Mouse (Mus musculus) neural tube, embryonic 14.5 days (tissue): ENCODE results near the gene Hdac9. TPM values are rescaled to one million over a fixed set of nuclear protein-coding genes. Genes with fewer than 3 reads are reported as not detected.

Source experiments
- ATAC-seq: fragments of 200-750 bp; cut with Nextera tagmentation; 2 replicates; pipeline ENCODE4 v1.8.0; 2017; ENCODE audit warnings: low read depth, mild to moderate bottlenecking, moderate TSS enrichment, moderate library complexity
- H3K27ac ChIP-seq: fragments of 300-500 bp; sonication (generic); 2 replicates; pipeline ENCODE4 v1.5.1; 2014; ENCODE audit warnings: low read depth, mild to moderate bottlenecking, control low read depth, low read length, moderate library complexity, mixed read lengths
- H3K27me3 ChIP-seq: fragments of 300-500 bp; sonication (generic); 2 replicates; pipeline ENCODE4 v1.6.1; 2014; ENCODE audit warnings: low read length; ENCODE audit not compliant: control insufficient read depth, insufficient read depth
- H3K36me3 ChIP-seq: fragments of 300-500 bp; sonication (generic); 2 replicates; pipeline ENCODE4 v1.6.1; 2014; ENCODE audit warnings: low read length, mixed read lengths; ENCODE audit not compliant: control insufficient read depth, insufficient read depth
- H3K4me1 ChIP-seq: fragments of 300-500 bp; sonication (generic); 2 replicates; pipeline ENCODE4 v1.6.1; 2014; ENCODE audit warnings: low read length; ENCODE audit not compliant: control insufficient read depth, insufficient read depth
- H3K4me2 ChIP-seq: fragments of 300-500 bp; sonication (generic); 2 replicates; pipeline ENCODE4 v1.6.1; 2014; ENCODE audit warnings: mild to moderate bottlenecking, low read depth, low read length, control low read depth
- H3K4me3 ChIP-seq: fragments of 300-500 bp; sonication (generic); 2 replicates; pipeline ENCODE4 v1.5.1; 2014; ENCODE audit warnings: low read depth, low read length, control low read depth, mixed read lengths
- H3K9ac ChIP-seq: fragments of 300-500 bp; sonication (generic); replicated peaks from 2 replicates; pipeline ENCODE4 v1.6.1; 2014; ENCODE audit warnings: low read depth, mild to moderate bottlenecking, control low read depth, low read length, mixed read lengths
- H3K9me3 ChIP-seq: fragments of 300-500 bp; sonication (generic); 2 replicates; pipeline ENCODE4 v1.6.1; 2016; ENCODE audit warnings: low read length; ENCODE audit not compliant: control insufficient read depth
- WGBS: fragments of 180-500 bp; shearing (Covaris S2); extraction: QIAGEN DNeasy Blood & Tissue Kit; methylation state at CpG from one replicate; pipeline ENCODE4 v1.1.7; 2014; 5-methylcytosine and 5-hydroxymethylcytosine counted together
- polyA plus RNA-seq: library from polyadenylated mRNA; unstranded; fragments of >200 nt; fragmentation: Nextera tagmentation; extraction: Ambion mirVana; gene quantifications from 2 replicates; pipeline ENCODE4 v1.2.1, GENCODE M21; 2014

Hdac9 gene
- polyA plus RNA-seq, 1 experiment from 2014 or later = 14.1 TPM

GRCm38 (mm10) chr12:34888694-34889093, 28.2 kb downstream of the Hdac9 start:
- Histone ChIP-seq H3K27ac (no peak overlapping the region), H3K4me2 (no peak overlapping the region), H3K27me3 (no peaks in the 10 kb centered on the region), H3K4me1 (no peaks in the 10 kb centered on the region), H3K4me3 (no peak overlapping the region), H3K9ac (no peak overlapping the region), H3K36me3 (no peaks in the 10 kb centered on the region), H3K9me3 (no peaks in the 10 kb centered on the region)
- ATAC-seq = no peak
- WGBS = 86% methylated on average over 4 of the region's 4 CpGs

- no peaks in the 10 kb centered on the region for H3K4me1 ChIP-seq
- H3K4me3 ChIP-seq = no peak overlapping the region
- ATAC-seq = no peak
- no peak overlapping the region for H3K9ac ChIP-seq
- H3K9me3 ChIP-seq = no peaks in the 10 kb centered on the region
- H3K36me3 ChIP-seq = no peaks in the 10 kb centered on the region
- no peak overlapping the region for H3K27ac ChIP-seq
- no peak overlapping the region for H3K4me2 ChIP-seq
- 88% methylated on average over 2 of the region's 2 CpGs for WGBS
- H3K27me3 ChIP-seq = no peaks in the 10 kb centered on the region
Measured at GRCm38 (mm10) chr12:34874926-34875325, 42.0 kb downstream of the Hdac9 start.

- Histone ChIP-seq H3K36me3 (no peaks in the 10 kb centered on the region), H3K9me3 (no peaks in the 10 kb centered on the region), H3K4me1 (no peaks in the 10 kb centered on the region), H3K27me3 (no peaks in the 10 kb centered on the region), H3K27ac (no peak overlapping the region), H3K9ac (no peak overlapping the region), H3K4me3 (no peak overlapping the region), H3K4me2 (no peak overlapping the region)
- 44% methylated on average over 7 of the region's 7 CpGs for WGBS
- ATAC-seq = no peak
Measured at GRCm38 (mm10) chr12:34871028-34871427, 45.9 kb downstream of the Hdac9 start.

- WGBS = 48% methylated on average over 4 of the region's 4 CpGs
Measured at GRCm38 (mm10) chr12:34841196-34841595, 75.7 kb downstream of the Hdac9 start.

GRCm38 (mm10) chr12:34837318-34837717, 79.6 kb downstream of the Hdac9 start:
- no peaks in the 10 kb centered on the region for H3K4me1 ChIP-seq
- no peak overlapping the region for H3K9ac ChIP-seq
- no peaks in the 10 kb centered on the region for H3K9me3 ChIP-seq
- ATAC-seq = no peak
- no peaks in the 10 kb centered on the region for H3K27me3 ChIP-seq
- H3K27ac ChIP-seq = no peak overlapping the region
- no peak overlapping the region for H3K4me2 ChIP-seq
- 17% methylated on average over 5 of the region's 5 CpGs for WGBS
- H3K36me3 ChIP-seq = no peaks in the 10 kb centered on the region
- H3K4me3 ChIP-seq = no peak overlapping the region

More at GRCm38 (mm10) chr12:34841196-34841595, 75.7 kb downstream of the Hdac9 start:
- Histone ChIP-seq H3K4me3 (no peak overlapping the region), H3K27me3 (no peaks in the 10 kb centered on the region), H3K36me3 (no peaks in the 10 kb centered on the region), H3K4me2 (no peak overlapping the region), H3K9me3 (no peaks in the 10 kb centered on the region), H3K27ac (no peak overlapping the region), H3K4me1 (no peaks in the 10 kb centered on the region), H3K9ac (no peak overlapping the region)
- ATAC-seq = peak; percentile 65; the same call in 1 of the 2 replicates

GRCm38 (mm10) chr12:34836864-34837263, 80.0 kb downstream of the Hdac9 start:
- Histone ChIP-seq H3K4me3 (no peak overlapping the region), H3K4me1 (no peaks in the 10 kb centered on the region), H3K27me3 (no peaks in the 10 kb centered on the region), H3K36me3 (no peaks in the 10 kb centered on the region), H3K9me3 (no peaks in the 10 kb centered on the region), H3K4me2 (no peak overlapping the region), H3K9ac (no peak overlapping the region), H3K27ac (no peak overlapping the region)
- WGBS = 19% methylated on average over 1 of the region's 1 CpGs
- ATAC-seq = no peak

- Histone ChIP-seq H3K27me3 (no peaks in the 10 kb centered on the region), H3K9ac (no peak overlapping the region), H3K4me3 (no peak overlapping the region), H3K9me3 (no peaks in the 10 kb centered on the region), H3K27ac (no peak overlapping the region), H3K4me2 (no peak overlapping the region), H3K4me1 (no peaks in the 10 kb centered on the region), H3K36me3 (no peaks in the 10 kb centered on the region)
- WGBS = 96% methylated on average over 1 of the region's 1 CpGs
- ATAC-seq = no peak
Measured at GRCm38 (mm10) chr12:34836085-34836484, 80.8 kb downstream of the Hdac9 start.

- no peak overlapping the region for H3K9ac ChIP-seq
- no peak overlapping the region for H3K4me2 ChIP-seq
- H3K4me3 ChIP-seq = no peak overlapping the region
- WGBS = 89% methylated on average over 3 of the region's 3 CpGs
- no peaks in the 10 kb centered on the region for H3K27me3 ChIP-seq
- no peak overlapping the region for H3K27ac ChIP-seq
- H3K36me3 ChIP-seq = no peaks in the 10 kb centered on the region
- H3K4me1 ChIP-seq = no peaks in the 10 kb centered on the region
- H3K9me3 ChIP-seq = no peaks in the 10 kb centered on the region
- ATAC-seq = no peak
Measured at GRCm38 (mm10) chr12:34835493-34835892, 81.4 kb downstream of the Hdac9 start.

- ATAC-seq = no peak
- Histone ChIP-seq H3K27ac (no peak overlapping the region), H3K4me3 (no peak overlapping the region), H3K27me3 (no peaks in the 10 kb centered on the region), H3K4me2 (no peak overlapping the region), H3K36me3 (no peaks in the 10 kb centered on the region), H3K9ac (no peak overlapping the region), H3K9me3 (no peaks in the 10 kb centered on the region), H3K4me1 (no peaks in the 10 kb centered on the region)
- WGBS = 50% methylated on average over 3 of the region's 3 CpGs
Measured at GRCm38 (mm10) chr12:34828684-34829083, 88.2 kb downstream of the Hdac9 start.

GRCm38 (mm10) chr12:34826931-34827330, 90.0 kb downstream of the Hdac9 start:
- Histone ChIP-seq H3K4me1 (peaks cover 3% of the 10 kb centered on the region; the same call in 1 of the 2 replicates), H3K9me3 (no peaks in the 10 kb centered on the region), H3K9ac (no peak overlapping the region), H3K27ac (no peak overlapping the region), H3K4me2 (no peak overlapping the region), H3K36me3 (no peaks in the 10 kb centered on the region), H3K27me3 (no peaks in the 10 kb centered on the region), H3K4me3 (no peak overlapping the region)
- WGBS = 85% methylated on average over 4 of the region's 4 CpGs
- no peak for ATAC-seq
